Mouse (Mus musculus): ENCODE results near the gene Usb1. TPM values are rescaled to one million over a fixed set of nuclear protein-coding genes. Genes with fewer than 3 reads are reported as not detected.

Gene Usb1
- polyA plus RNA-seq, 1 experiment from 2014 or later: 61.7 TPM

GRCm38 (mm10) chr8:95351461-95351860, 19.4 kb downstream of the Usb1 start:
- H3K27ac ChIP-seq (ENCODE audit: low read length): no peak overlapping the region
- peaks cover 2% of the 10 kb centered on the region; the same call in 1 of the 2 replicates for H3K27me3 ChIP-seq (ENCODE audit: insufficient read depth, low read length)
- H3K9ac ChIP-seq (replicated peaks; ENCODE audit: low read length): 0 out of 2 replicates have a peak overlapping the region, but pooled peaks have one; percentile 88
- 0 out of 2 replicates have a peak, but pooled peaks cover 3% of the 10 kb centered on the region for H3K36me3 ChIP-seq (ENCODE audit: insufficient read depth, low read length)
- peak overlapping the region; percentile 82 for H3K4me3 ChIP-seq (ENCODE audit: low read length)
- H3K4me1 ChIP-seq (ENCODE audit: insufficient read depth, low read length): peaks cover 31% of the 10 kb centered on the region
- no peaks in the 10 kb centered on the region for H3K9me3 ChIP-seq (ENCODE audit: low read length)
- whole genome bisulfite sequencing: 2% methylated on average over 15 of the region's 15 CpGs
- ATAC-seq (ENCODE audit: low FRiP score, low TSS enrichment): peak; percentile 20; the same call in 1 of the 2 replicates
- H3K4me2 ChIP-seq (replicated peaks; ENCODE audit: low read depth, low read length): peak overlapping the region; percentile 98

GRCm38 (mm10) chr8:95352151-95352870, 20.2 kb downstream of the Usb1 start, which contains the start of gene Mmp15:
TSS of gene Mmp15 (plus strand) at chr8:95352268.
- peak; percentile 86 for ATAC-seq (ENCODE audit: low FRiP score, low TSS enrichment)
- no peaks in the 10 kb centered on the region for H3K9me3 ChIP-seq (ENCODE audit: low read length)
- H3K27me3 ChIP-seq (ENCODE audit: insufficient read depth, low read length): peaks cover 2% of the 10 kb centered on the region; the same call in 1 of the 2 replicates
- peak within 1 kb of the TSS; percentile 98 for H3K4me2 ChIP-seq (replicated peaks; ENCODE audit: low read depth, low read length)
- H3K4me1 ChIP-seq (ENCODE audit: insufficient read depth, low read length): peaks cover 26% of the 10 kb centered on the region
- 0 out of 2 replicates have a peak, but pooled peaks cover 2% of the 10 kb centered on the region for H3K36me3 ChIP-seq (ENCODE audit: insufficient read depth, low read length)
- WGBS: 0% methylated on average over 72 of the region's 80 CpGs
- H3K9ac ChIP-seq (replicated peaks; ENCODE audit: low read length): peak within 1 kb of the TSS; percentile 88
- peak within 1 kb of the TSS; percentile 78 for H3K27ac ChIP-seq (ENCODE audit: low read length)
- peak within 1 kb of the TSS; percentile 82 for H3K4me3 ChIP-seq (ENCODE audit: low read length)

- Histone ChIP-seq H3K9ac (replicated peaks; ENCODE audit: low read length) (peak overlapping the region; percentile 88), H3K4me1 (ENCODE audit: insufficient read depth, low read length) (peaks cover 29% of the 10 kb centered on the region), H3K36me3 (ENCODE audit: insufficient read depth, low read length) (no peaks in the 10 kb centered on the region), H3K4me2 (replicated peaks; ENCODE audit: low read depth, low read length) (peak overlapping the region; percentile 98), H3K27ac (ENCODE audit: low read length) (peak overlapping the region; percentile 78), H3K27me3 (ENCODE audit: insufficient read depth, low read length) (peaks cover 2% of the 10 kb centered on the region; the same call in 1 of the 2 replicates), H3K9me3 (ENCODE audit: low read length) (no peaks in the 10 kb centered on the region), H3K4me3 (ENCODE audit: low read length) (peak overlapping the region; percentile 82)
- peak; percentile 46 for ATAC-seq (ENCODE audit: low FRiP score, low TSS enrichment)
- 2% methylated on average over 60 of the region's 62 CpGs for WGBS
These were observed 21.1 kb downstream of the Usb1 start for GRCm38 (mm10) chr8:95352871-95353866.

- no peaks in the 10 kb centered on the region for H3K9me3 ChIP-seq (ENCODE audit: low read length)
- peaks cover 28% of the 10 kb centered on the region for H3K4me1 ChIP-seq (ENCODE audit: insufficient read depth, low read length)
- 96% methylated on average over 2 of the region's 2 CpGs for WGBS
- H3K27me3 ChIP-seq (ENCODE audit: insufficient read depth, low read length): peaks cover 2% of the 10 kb centered on the region; the same call in 1 of the 2 replicates
- no peak for ATAC-seq (ENCODE audit: low FRiP score, low TSS enrichment)
- no peak overlapping the region for H3K27ac ChIP-seq (ENCODE audit: low read length)
- H3K9ac ChIP-seq (replicated peaks; ENCODE audit: low read length): no peak overlapping the region
- H3K36me3 ChIP-seq (ENCODE audit: insufficient read depth, low read length): no peaks in the 10 kb centered on the region
- H3K4me2 ChIP-seq (replicated peaks; ENCODE audit: low read depth, low read length): no peak overlapping the region
- no peak overlapping the region for H3K4me3 ChIP-seq (ENCODE audit: low read length)
These were observed 22.5 kb downstream of the Usb1 start for GRCm38 (mm10) chr8:95354606-95355005.

- no peaks in the 10 kb centered on the region for H3K36me3 ChIP-seq (ENCODE audit: insufficient read depth, low read length)
- H3K4me3 ChIP-seq (ENCODE audit: low read length): no peak overlapping the region
- H3K9me3 ChIP-seq (ENCODE audit: low read length): 0 out of 2 replicates have a peak, but pooled peaks cover under 1% of the 10 kb centered on the region
- peak; percentile 32; the same call in 1 of the 2 replicates for ATAC-seq (ENCODE audit: low FRiP score, low TSS enrichment)
- H3K27me3 ChIP-seq (ENCODE audit: insufficient read depth, low read length): no peaks in the 10 kb centered on the region
- peaks cover 12% of the 10 kb centered on the region for H3K4me1 ChIP-seq (ENCODE audit: insufficient read depth, low read length)
- no peak overlapping the region for H3K4me2 ChIP-seq (replicated peaks; ENCODE audit: low read depth, low read length)
- H3K27ac ChIP-seq (ENCODE audit: low read length): 0 out of 2 replicates have a peak overlapping the region, but pooled peaks have one; percentile 8
- 46% methylated on average over 8 of the region's 8 CpGs for WGBS
- no peak overlapping the region for H3K9ac ChIP-seq (replicated peaks; ENCODE audit: low read length)
These were observed 26.7 kb downstream of the Usb1 start for GRCm38 (mm10) chr8:95358550-95359411.

GRCm38 (mm10) chr8:95360181-95361015, 28.3 kb downstream of the Usb1 start:
- no peak overlapping the region for H3K9ac ChIP-seq (replicated peaks; ENCODE audit: low read length)
- no peak overlapping the region for H3K4me2 ChIP-seq (replicated peaks; ENCODE audit: low read depth, low read length)
- 47% methylated on average over 7 of the region's 7 CpGs for WGBS
- H3K4me3 ChIP-seq (ENCODE audit: low read length): no peak overlapping the region
- 0 out of 2 replicates have a peak, but pooled peaks cover 5% of the 10 kb centered on the region for H3K9me3 ChIP-seq (ENCODE audit: low read length)
- no peaks in the 10 kb centered on the region for H3K27me3 ChIP-seq (ENCODE audit: insufficient read depth, low read length)
- H3K27ac ChIP-seq (ENCODE audit: low read length): no peak overlapping the region
- H3K4me1 ChIP-seq (ENCODE audit: insufficient read depth, low read length): 0 out of 2 replicates have a peak, but pooled peaks cover 9% of the 10 kb centered on the region
- no peak for ATAC-seq (ENCODE audit: low FRiP score, low TSS enrichment)
- no peaks in the 10 kb centered on the region for H3K36me3 ChIP-seq (ENCODE audit: insufficient read depth, low read length)

GRCm38 (mm10) chr8:95361016-95361341, 28.9 kb downstream of the Usb1 start:
- Histone ChIP-seq H3K4me2 (replicated peaks; ENCODE audit: low read depth, low read length) (no peak overlapping the region), H3K4me3 (ENCODE audit: low read length) (no peak overlapping the region), H3K27ac (ENCODE audit: low read length) (no peak overlapping the region), H3K27me3 (ENCODE audit: insufficient read depth, low read length) (no peaks in the 10 kb centered on the region), H3K9me3 (ENCODE audit: low read length) (0 out of 2 replicates have a peak, but pooled peaks cover 5% of the 10 kb centered on the region), H3K4me1 (ENCODE audit: insufficient read depth, low read length) (0 out of 2 replicates have a peak, but pooled peaks cover 9% of the 10 kb centered on the region), H3K36me3 (ENCODE audit: insufficient read depth, low read length) (no peaks in the 10 kb centered on the region), H3K9ac (replicated peaks; ENCODE audit: low read length) (no peak overlapping the region)
- 75% methylated on average over 3 of the region's 3 CpGs for WGBS
- ATAC-seq (ENCODE audit: low FRiP score, low TSS enrichment): no peak

GRCm38 (mm10) chr8:95362272-95362671, 30.2 kb downstream of the Usb1 start:
- no peaks in the 10 kb centered on the region for H3K36me3 ChIP-seq (ENCODE audit: insufficient read depth, low read length)
- WGBS: 34% methylated on average over 6 of the region's 6 CpGs
- no peak for ATAC-seq (ENCODE audit: low FRiP score, low TSS enrichment)

More at GRCm38 (mm10) chr8:95362272-95362671, 30.2 kb downstream of the Usb1 start:
- Histone ChIP-seq H3K4me1 (ENCODE audit: insufficient read depth, low read length) (0 out of 2 replicates have a peak, but pooled peaks cover 9% of the 10 kb centered on the region), H3K9ac (replicated peaks; ENCODE audit: low read length) (no peak overlapping the region), H3K27me3 (ENCODE audit: insufficient read depth, low read length) (no peaks in the 10 kb centered on the region), H3K4me2 (replicated peaks; ENCODE audit: low read depth, low read length) (no peak overlapping the region), H3K27ac (ENCODE audit: low read length) (no peak overlapping the region), H3K9me3 (ENCODE audit: low read length) (0 out of 2 replicates have a peak, but pooled peaks cover 5% of the 10 kb centered on the region), H3K4me3 (ENCODE audit: low read length) (no peak overlapping the region)
